Mouse (Mus musculus): ENCODE measurements at regions not wholly inside any gene's neighbourhood (a gene's known extent, or its start where the extent isn't known, plus 50 kb on each side); places are given as distances from the start of the nearest gene placed in this dataset.

DNA sequence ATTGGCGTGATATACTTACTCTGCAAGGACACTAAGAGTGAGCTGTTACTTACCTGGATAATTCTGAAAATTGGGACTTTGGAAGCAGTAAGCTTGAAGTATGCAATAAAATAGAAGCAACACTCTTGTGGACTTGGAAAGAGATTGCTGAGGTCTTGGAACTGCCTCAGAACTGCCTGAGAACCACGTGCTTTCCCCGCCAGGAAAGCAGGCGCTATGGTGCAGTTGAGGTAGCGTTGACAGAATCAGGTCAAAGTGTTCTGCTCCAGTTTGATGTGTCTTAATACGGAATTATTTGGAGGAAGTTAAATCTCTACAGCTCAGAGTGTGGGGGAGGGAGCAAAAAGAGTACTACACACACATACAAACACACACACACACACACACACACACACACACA lies 102.8 kb upstream of the Gm11146 start:
- DNase-seq (ENCODE audit: low spot score in 2 of 2) = no peak

DNA sequence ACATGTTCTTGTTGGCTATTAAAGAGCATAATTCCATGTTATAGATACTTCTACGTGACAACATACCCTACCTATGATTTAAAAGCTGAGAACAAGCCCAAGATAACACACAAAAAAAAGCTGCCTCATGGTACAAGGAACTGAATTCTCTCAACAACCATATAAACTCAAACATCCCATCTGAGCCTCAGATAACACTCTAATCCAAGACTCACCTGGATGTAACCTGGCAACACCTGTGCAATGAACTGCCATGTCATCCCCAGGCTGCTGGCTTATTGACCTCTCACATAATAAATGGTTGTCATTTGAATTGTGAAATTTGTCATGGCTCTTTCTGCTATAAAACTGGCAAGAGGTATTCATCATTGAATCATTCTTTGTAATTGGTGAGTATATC lies 93.5 kb upstream of the Gm11146 start:
- DNase-seq (ENCODE audit: low spot score in 2 of 2) = no peak

DNA sequence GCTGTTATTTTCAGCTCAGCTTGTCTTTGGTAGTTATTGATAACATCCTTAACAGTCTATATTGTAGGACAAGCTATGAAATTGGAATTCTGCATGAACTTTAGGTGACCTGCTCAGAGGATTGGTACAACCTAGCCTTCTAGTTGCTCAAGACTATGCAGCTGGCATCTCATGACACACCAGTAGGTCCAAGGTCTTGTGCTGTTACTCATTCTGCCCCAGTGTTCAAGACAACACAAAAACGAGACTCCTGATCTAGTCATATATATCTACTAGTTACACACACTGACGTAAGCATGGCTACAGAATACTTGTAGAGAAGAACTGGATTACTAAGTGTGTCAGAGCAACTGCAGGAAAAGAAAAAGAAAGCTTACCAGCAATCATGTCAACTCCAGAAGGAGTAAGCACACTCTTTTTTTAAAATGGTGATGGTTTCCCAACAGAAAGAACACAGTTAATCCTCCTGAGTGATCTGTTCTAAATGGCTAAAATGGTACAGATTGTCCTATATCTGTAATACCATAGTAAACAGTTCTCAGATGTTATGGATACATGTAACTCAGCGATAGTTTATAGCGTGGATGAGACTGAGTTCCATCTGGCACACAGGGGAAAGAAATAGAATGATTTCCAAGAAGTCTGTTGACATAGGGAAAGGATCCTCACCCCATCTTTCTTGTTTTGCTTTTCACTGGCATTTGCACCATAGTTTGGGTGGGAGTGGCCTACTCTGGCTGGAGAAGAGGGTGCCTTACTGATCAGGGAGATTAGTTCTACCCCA lies 85.4 kb upstream of the Gm11146 start:
- no peak for DNase-seq (ENCODE audit: low spot score in 2 of 2)

DNA sequence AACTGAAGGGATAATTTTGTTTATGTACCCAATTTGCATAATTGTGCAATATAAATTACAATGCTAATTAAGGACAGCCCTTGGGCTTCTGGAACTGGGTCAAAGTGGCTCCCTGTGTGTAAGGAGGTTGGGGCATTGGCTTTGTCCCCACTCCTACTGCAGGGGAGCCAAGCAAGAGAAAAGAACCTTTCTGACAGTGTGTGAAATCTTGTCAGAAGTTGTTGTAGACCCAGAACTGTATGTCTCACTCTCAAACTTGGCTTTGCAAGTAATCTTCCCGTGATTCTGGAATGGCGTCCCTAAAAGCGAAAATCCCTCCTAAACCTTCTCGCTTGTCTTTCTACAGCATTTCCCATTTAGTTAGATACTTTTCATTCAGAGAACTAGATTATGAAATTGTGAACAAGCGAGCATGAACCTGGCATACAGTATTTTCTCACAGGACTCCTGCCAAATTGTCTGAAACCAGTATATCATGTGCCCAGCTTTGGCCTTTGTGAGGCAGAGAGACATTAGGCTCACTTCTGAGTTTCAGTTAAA lies 83.8 kb upstream of the Gm11146 start:
- no peak for DNase-seq (ENCODE audit: low spot score in 2 of 2)

DNA sequence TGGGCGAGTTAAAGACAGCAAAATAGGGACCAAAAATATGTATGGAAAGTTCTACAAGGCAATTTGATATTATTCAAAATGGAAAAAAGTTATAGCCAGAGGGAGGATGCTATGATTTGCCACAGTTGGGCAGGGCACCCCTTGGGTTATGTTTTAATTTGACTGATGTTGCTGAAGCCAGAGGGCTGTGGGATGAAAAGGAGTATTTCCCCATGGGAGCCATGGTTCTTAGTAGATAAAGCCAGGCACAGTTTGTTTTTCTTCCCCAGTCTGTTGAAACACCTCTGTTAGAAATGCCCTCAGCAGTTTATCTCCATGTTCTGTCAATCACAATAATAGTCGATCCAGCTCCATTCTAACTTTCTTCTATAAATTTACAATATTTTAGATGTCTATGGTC lies 82.6 kb upstream of the Gm11146 start:
- DNase-seq (ENCODE audit: low spot score in 2 of 2) = no peak

DNA sequence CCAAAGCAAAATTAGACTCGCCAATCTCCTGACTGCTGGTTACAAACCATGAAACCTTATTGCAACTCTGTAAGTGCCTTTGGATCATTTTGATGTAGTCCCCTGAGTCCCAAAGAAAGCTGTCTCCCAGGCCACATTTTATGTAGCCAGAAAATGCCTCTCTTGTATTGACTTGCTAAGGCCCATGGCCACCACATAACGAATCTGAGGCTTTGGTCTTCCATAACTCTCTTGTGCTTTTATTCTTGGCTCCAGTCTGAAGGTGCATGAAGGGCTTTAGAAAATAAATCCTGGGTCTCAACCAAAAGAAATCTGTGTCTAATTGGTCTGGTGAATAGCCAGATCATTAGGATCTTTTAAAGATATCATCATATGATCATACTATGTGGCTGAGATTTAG lies 77.3 kb upstream of the Gm11146 start:
- DNase-seq (ENCODE audit: low spot score in 2 of 2) = no peak

DNA sequence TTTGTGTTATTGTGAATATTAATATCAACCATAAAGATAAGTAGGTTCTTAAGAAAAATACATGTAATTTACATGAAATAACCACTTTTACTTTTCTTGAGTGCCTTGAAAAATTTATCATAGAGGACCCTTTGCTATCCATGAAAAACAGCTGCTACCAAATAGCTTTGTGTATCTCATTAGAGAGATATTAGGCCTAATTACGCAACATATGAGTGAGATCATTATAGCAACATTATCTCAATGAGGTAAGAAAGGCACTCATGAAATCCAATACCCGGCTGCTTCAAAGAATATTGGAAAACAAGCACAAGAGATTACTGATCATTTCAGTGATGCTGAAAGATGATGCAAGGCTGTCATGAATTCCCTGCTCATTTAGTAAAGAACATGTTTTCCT lies 74.9 kb upstream of the Gm11146 start:
- no peak for DNase-seq (ENCODE audit: low spot score in 2 of 2)

DNA sequence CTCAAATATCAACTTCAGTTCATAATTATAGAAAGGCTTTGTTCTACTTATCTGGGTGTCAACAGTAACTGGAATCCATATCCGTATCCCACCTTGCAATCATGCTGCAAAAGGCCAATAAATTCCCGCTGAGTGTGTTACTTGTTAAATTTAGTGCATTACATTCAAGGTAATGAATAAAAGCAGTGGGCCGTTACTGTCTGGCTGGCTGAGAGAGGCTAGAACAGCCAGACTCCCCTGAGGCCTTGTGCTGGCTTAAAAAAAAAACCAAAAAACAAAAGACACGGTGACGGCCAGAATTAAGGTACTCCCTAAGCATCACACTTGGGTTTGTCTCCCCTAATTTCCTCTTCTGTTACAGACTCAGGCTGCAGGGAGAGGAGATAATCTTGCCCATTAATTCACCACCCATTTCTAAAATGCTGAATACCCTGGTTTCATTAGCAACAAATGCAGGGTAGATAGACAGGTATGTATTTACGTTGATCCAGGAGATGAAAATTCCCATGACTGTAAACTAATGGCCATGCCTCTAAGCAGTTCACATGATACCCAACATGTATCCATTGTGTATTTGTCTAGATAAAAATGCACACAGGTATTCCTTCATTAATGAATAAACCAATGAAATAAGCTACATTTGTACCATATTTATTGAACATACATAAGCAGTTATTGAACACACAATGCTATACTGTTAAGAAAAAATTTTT lies 74.1 kb upstream of the Gm11146 start:
- no peak for DNase-seq (ENCODE audit: low spot score in 2 of 2)

DNA sequence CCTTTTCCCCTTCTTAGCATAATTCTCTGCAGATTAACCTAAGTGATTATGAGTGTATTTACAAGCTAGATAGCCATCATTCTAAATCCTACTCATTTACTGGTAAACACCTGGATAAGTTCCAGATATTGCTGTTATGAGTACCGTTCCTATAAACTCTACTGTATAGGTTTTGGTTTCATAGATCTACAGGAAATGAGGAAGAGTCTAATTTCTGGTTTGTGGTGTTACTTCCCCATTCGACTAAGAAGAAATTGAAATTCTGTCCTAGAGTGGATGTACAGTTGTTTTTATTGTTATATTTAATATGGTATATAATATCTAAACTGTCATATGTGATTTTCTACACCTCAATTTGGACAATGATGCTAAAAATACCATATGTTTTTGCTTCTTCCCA lies 69.4 kb upstream of the Gm11146 start:
- no peak for DNase-seq (ENCODE audit: low spot score in 2 of 2)

DNA sequence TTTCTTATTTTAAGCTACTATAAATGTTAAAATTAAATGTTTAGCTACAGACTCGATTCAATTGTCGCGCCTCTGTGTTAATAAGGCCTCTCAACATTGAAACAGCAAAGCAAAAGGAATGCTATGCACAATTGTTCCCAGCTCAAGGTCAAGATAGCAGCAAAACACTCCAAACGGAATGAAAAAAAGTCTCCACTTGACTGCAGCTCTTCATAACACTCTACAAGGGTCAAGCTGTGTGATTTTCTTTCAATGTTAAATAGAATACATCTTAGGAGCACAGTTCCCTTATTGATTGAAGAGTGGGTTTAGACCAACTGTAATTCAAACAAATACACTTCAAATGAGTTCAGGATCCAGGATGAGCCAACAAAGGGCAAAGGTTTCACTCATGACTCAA lies 63.9 kb upstream of the Gm11146 start:
- no peak for DNase-seq (ENCODE audit: low spot score in 2 of 2)

DNA sequence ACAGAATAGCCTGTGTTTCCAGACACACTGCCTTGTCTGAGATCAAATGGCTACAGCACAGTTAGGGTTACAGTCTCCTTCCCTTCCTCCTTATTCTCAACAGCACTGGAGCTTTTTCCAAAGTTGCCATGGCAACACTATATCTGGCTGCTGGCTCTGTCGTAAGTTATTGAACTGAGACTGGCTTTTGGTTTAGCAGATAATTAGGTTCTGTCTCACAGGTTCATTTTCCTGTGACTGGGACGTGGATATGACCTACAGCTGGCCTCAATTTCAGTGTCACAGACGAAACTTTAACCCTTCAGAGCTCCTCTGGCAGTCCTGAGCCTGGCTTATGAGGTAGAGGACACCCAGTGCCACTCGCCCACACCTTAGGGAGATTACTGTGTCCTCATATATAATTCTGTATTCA lies 60.2 kb upstream of the Gm11146 start:
- no peak for DNase-seq (ENCODE audit: low spot score in 2 of 2)

DNA sequence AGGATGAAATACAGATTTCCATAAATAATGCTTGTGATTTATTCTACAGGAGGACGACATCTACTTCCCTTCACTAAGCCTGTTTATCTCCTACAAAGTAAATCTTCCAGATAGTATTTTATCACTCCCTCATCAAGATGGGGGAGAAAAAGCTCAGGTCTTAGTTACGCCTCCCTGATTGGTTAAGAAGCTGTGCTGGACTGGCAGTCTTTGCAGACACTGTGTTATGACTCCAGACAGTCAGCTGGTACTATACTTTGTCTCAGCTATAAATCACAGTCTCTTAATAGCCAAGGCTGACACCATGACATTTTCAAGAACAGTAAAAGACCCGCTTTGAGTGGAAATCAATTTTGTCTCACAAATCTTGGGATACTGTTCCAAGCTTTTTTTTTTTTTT lies 51.4 kb upstream of the Gm11146 start:
- no peak for DNase-seq (ENCODE audit: low spot score in 2 of 2)

All from spleen, postnatal 10 days (tissue).